Mouse (Mus musculus) MEL (cell line): ENCODE measurements around the gene Tomm40. TPM values are rescaled to one million over a fixed set of nuclear protein-coding genes. Genes with fewer than 3 reads are reported as not detected.

Source experiments
- DNase-seq: peaks from one replicate; pipeline ENCODE4 v3.0.0; 2011; ENCODE audit warnings: low read depth, low spot score
- H3K27ac ChIP-seq: 2 replicates; pipeline ENCODE4 v1.5.1; 2012; ENCODE audit warnings: low read depth, mild to moderate bottlenecking, control low read depth, low read length, moderate library complexity; ENCODE audit not compliant: control insufficient read depth
- H3K27me3 ChIP-seq, 2 experiments: fragments of 150-350 bp in 1 of 2; sonication (generic) in 1 of 2; 2 replicates each; pipeline ENCODE4 v1.6.1; 2012; ENCODE audit warnings: low read length in 2 of 2, mild to moderate bottlenecking in 2 of 2, improper control_type of control experiment in 1 of 2, moderate library complexity in 1 of 2; ENCODE audit not compliant: insufficient read depth in 2 of 2, control insufficient read depth in 1 of 2
- H3K36me3 ChIP-seq, 2 experiments: 2 replicates each; pipeline ENCODE4 v1.6.1; 2012 to 2014; ENCODE audit warnings: low read length in 2 of 2, improper control_type of control experiment in 1 of 2, inconsistent platforms in 1 of 2, mild to moderate bottlenecking in 1 of 2; ENCODE audit not compliant: insufficient read depth in 2 of 2, control insufficient read depth in 1 of 2
- H3K4me1 ChIP-seq, 2 experiments: fragments of 150-350 bp in 1 of 2; sonication (generic) in 1 of 2; 2 replicates each; pipeline ENCODE4 v1.6.1; 2012; ENCODE audit warnings: low read length in 2 of 2, improper control_type of control experiment in 1 of 2, mild to moderate bottlenecking in 1 of 2; ENCODE audit not compliant: insufficient read depth in 2 of 2, control insufficient read depth in 1 of 2
- H3K4me3 ChIP-seq, 2 experiments: fragments of 150-350 bp in 1 of 2; sonication (generic) in 1 of 2; 2 replicates each; pipeline ENCODE4 v1.5.1; 2012; ENCODE audit warnings: low read depth in 2 of 2, low read length in 2 of 2, mild to moderate bottlenecking in 2 of 2, moderate library complexity in 2 of 2, control low read depth in 1 of 2, improper control_type of control experiment in 1 of 2; ENCODE audit not compliant: control insufficient read depth in 1 of 2, insufficient read depth in 1 of 2
- H3K79me2 ChIP-seq: 2 replicates; pipeline ENCODE4 v1.6.1; 2012; ENCODE audit warnings: mild to moderate bottlenecking, low read length, moderate library complexity; ENCODE audit not compliant: control insufficient read depth, poor library complexity, insufficient read depth
- H3K9ac ChIP-seq: 2 replicates; pipeline ENCODE4 v1.6.1; 2012; ENCODE audit warnings: low read depth, mild to moderate bottlenecking, control low read depth, low read length, moderate library complexity; ENCODE audit not compliant: control insufficient read depth, poor library complexity, severe bottlenecking
- H3K9me3 ChIP-seq: fragments of 150-350 bp; sonication (generic); replicated peaks from 2 replicates; pipeline ENCODE4 v1.6.1; 2012; ENCODE audit warnings: mild to moderate bottlenecking, low read length, improper control_type of control experiment, moderate library complexity; ENCODE audit not compliant: insufficient read depth
- CTCF ChIP-seq, 3 experiments: IDR thresholded peaks in 2 of 3; conservative IDR thresholded peaks in 1 of 3; 2 replicates each; pipeline ENCODE4 v1.5.1; 2011 to 2012; ENCODE audit warnings: low read length in 3 of 3, low read depth in 2 of 3, mild to moderate bottlenecking in 2 of 3, improper control_type of control experiment in 1 of 3, inconsistent platforms in 1 of 3, mixed read lengths in 1 of 3, moderate library complexity in 1 of 3; ENCODE audit not compliant: control insufficient read depth in 1 of 3, insufficient read depth in 1 of 3, poor library complexity in 1 of 3, severe bottlenecking in 1 of 3
- EP300 ChIP-seq, 2 experiments: IDR thresholded peaks; 2 replicates each; pipeline ENCODE4 v1.6.1; 2011; ENCODE audit warnings: improper control_type of control experiment in 2 of 2, low read length in 2 of 2, low read depth in 1 of 2, mild to moderate bottlenecking in 1 of 2
- GATA1 ChIP-seq: IDR thresholded peaks from 2 replicates; pipeline ENCODE4 v1.6.1; 2011; ENCODE audit warnings: low read depth, low read length, improper control_type of control experiment
- MAFK ChIP-seq: IDR thresholded peaks from 2 replicates; pipeline ENCODE4 v1.6.1; 2011; ENCODE audit warnings: low read depth, mild to moderate bottlenecking, low read length, improper control_type of control experiment, borderline replicate concordance
- MAX ChIP-seq: IDR thresholded peaks from 2 replicates; pipeline ENCODE4 v1.6.1; 2011; ENCODE audit warnings: low read length, improper control_type of control experiment
- MAZ ChIP-seq: IDR thresholded peaks from 2 replicates; pipeline ENCODE4 v1.6.1; 2012; ENCODE audit warnings: low read depth, mild to moderate bottlenecking, inconsistent platforms, low read length, improper control_type of control experiment
- MEF2A ChIP-seq: IDR thresholded peaks from 2 replicates; pipeline ENCODE4 v1.6.1; 2014; ENCODE audit warnings: low read depth, mild to moderate bottlenecking, inconsistent platforms, low read length, improper control_type of control experiment; ENCODE audit not compliant: poor library complexity, insufficient replicate concordance, severe bottlenecking; ENCODE audit errors: extremely low read depth
- MYB ChIP-seq: IDR thresholded peaks from 2 replicates; pipeline ENCODE4 v1.6.1; 2011; ENCODE audit warnings: mild to moderate bottlenecking, low read depth, low read length, improper control_type of control experiment
- NELFE ChIP-seq: IDR thresholded peaks from 2 replicates; pipeline ENCODE4 v1.6.1; 2011; ENCODE audit warnings: low read depth, low read length, improper control_type of control experiment
- POLR2AphosphoS2 ChIP-seq: IDR thresholded peaks from 2 replicates; pipeline ENCODE4 v1.6.1; 2011; ENCODE audit warnings: low read length, improper control_type of control experiment
- RAD21 ChIP-seq: IDR thresholded peaks from 2 replicates; pipeline ENCODE4 v1.6.1; 2011; ENCODE audit warnings: mild to moderate bottlenecking, low read depth, low read length, improper control_type of control experiment
- RCOR1 ChIP-seq: IDR thresholded peaks from 2 replicates; pipeline ENCODE4 v1.6.1; 2012; ENCODE audit warnings: low read depth, mild to moderate bottlenecking, inconsistent platforms, low read length, improper control_type of control experiment
- SIN3A ChIP-seq: IDR thresholded peaks from 2 replicates; pipeline ENCODE4 v1.6.1; 2012; ENCODE audit warnings: low read length, improper control_type of control experiment, inconsistent platforms
- SMC3 ChIP-seq: IDR thresholded peaks from 2 replicates; pipeline ENCODE4 v1.6.1; 2011; ENCODE audit warnings: low read depth, low read length, improper control_type of control experiment
- TBP ChIP-seq: IDR thresholded peaks from 2 replicates; pipeline ENCODE4 v1.8.0; 2011; ENCODE audit warnings: low read depth, low read length, improper control_type of control experiment
- UBTF ChIP-seq: IDR thresholded peaks from 2 replicates; pipeline ENCODE4 v1.6.1; 2012; ENCODE audit warnings: low read depth, mild to moderate bottlenecking, inconsistent platforms, low read length, improper control_type of control experiment, moderate library complexity, borderline replicate concordance; ENCODE audit not compliant: insufficient read depth
- USF1 ChIP-seq: IDR thresholded peaks from 2 replicates; pipeline ENCODE4 v1.6.1; 2014; ENCODE audit warnings: low read depth, mild to moderate bottlenecking, inconsistent platforms, low read length, improper control_type of control experiment, moderate library complexity
- ZC3H11A ChIP-seq: IDR thresholded peaks from 2 replicates; pipeline ENCODE4 v1.6.1; 2012; ENCODE audit warnings: low read depth, mild to moderate bottlenecking, inconsistent platforms, low read length, improper control_type of control experiment
- ZKSCAN1 ChIP-seq: IDR thresholded peaks from 2 replicates; pipeline ENCODE4 v1.6.1; 2012; ENCODE audit warnings: low read depth, mild to moderate bottlenecking, inconsistent platforms, low read length, improper control_type of control experiment, moderate library complexity
- polyA plus RNA-seq, 2 experiments: library from polyadenylated mRNA; stranded (reverse) in 1 of 2; unstranded in 1 of 2; fragments of >175 nt in 1 of 2; fragments of >200 nt in 1 of 2; gene quantifications; 2 replicates each; pipeline versions ENCODE4 v1.2.1 to v1.2.4; 2012; ENCODE audit warnings: low replicate concordance in 2 of 2, low read depth in 1 of 2; ENCODE audit not compliant: insufficient read length in 2 of 2, insufficient read depth in 1 of 2, missing spikeins in 1 of 2
- total RNA-seq: library from RNA; depleted of rRNA; stranded (reverse); fragments of 300-350 nt; gene quantifications from 2 replicates; pipeline ENCODE4 v1.2.3, GENCODE M21; 2012

The Tomm40 gene
- total and polyA plus RNA-seq, 3 experiments = 294 to 403 TPM; not detected in 1

DNA sequence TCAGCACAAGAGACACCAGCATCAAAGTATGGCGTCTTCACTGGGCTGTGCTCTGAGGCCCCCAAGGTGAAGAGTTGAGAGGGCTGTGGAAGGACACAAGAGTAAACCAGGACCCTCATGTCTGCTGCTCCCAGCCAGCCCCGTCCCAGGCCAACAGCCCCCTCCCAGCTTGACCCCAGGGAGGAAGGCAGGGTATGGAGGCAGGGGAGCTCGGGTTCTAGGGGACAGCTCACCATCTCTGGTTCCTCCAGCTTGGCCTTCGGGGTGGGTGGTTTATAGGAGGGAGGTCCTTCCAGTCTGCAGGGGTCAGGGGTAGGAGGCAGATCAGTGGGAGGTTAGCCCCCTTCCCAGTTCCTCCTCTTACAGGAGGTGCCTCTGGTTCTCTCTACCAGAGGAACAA, 4.0 kb upstream of the Tomm40 start:
- no peak overlapping the region for H3K4me3 ChIP-seq
- no peak overlapping the region for H3K27ac ChIP-seq
- no peak for TF ChIP-seq MEF2A
- no peak for TF ChIP-seq GATA1
- TF ChIP-seq NELFE = no peak
- no peak for TF ChIP-seq CTCF (IDR thresholded peaks at IDR 0.05 in 2 of 3, conservative IDR thresholded peaks at IDR 0.05 in 1 of 3; ENCODE audit: control insufficient read depth in 1 of 3, insufficient read depth in 1 of 3, low read depth in 2 of 3, low read length in 3 of 3, poor library complexity in 1 of 3, severe bottlenecking in 1 of 3)
- TF ChIP-seq USF1 = no peak
- no peak for TF ChIP-seq TBP
- TF ChIP-seq ZC3H11A = no peak
- no peak for TF ChIP-seq SIN3A
- no peak for TF ChIP-seq RAD21
- TF ChIP-seq EP300 (IDR thresholded peaks at IDR 0.05; ENCODE audit: low read depth in 1 of 2, low read length in 2 of 2) = no peak
- TF ChIP-seq MAZ = no peak
- no peak for TF ChIP-seq MAX
- no peak for TF ChIP-seq RCOR1
- TF ChIP-seq SMC3 = no peak
- H3K36me3 ChIP-seq = peaks cover 0 to 10% of the 10 kb centered on the region in 2 experiments; a peak in 2 of 4 replicates
- H3K4me1 ChIP-seq = peaks cover 0 to 21% of the 10 kb centered on the region in 2 experiments; a peak in 2 of 4 replicates
- H3K27me3 ChIP-seq = no peaks in the 10 kb centered on the region
- no peak for DNase-seq
- no peaks in the 10 kb centered on the region for H3K9me3 ChIP-seq
- H3K9ac ChIP-seq = no peak overlapping the region
- peaks cover 10% of the 10 kb centered on the region for H3K79me2 ChIP-seq

GRCm38 (mm10) chr7:19718297-19718952, 3.2 kb upstream of the Tomm40 start:
- H3K79me2 ChIP-seq = peaks cover 17% of the 10 kb centered on the region
- H3K9ac ChIP-seq = no peak overlapping the region
- TF ChIP-seq ZKSCAN1 = no peak
- no peak for TF ChIP-seq MYB
- no peak for TF ChIP-seq POLR2AphosphoS2
- no peak for TF ChIP-seq MAFK
- TF ChIP-seq TBP = no peak
- TF ChIP-seq UBTF = no peak
- TF ChIP-seq, all 39 proteins: peak for 0
- Histone ChIP-seq H3K27ac (no peak overlapping the region), H3K4me1 (peaks cover 0 to 29% of the 10 kb centered on the region in 2 experiments; a peak in 2 of 4 replicates), H3K27me3 (no peaks in the 10 kb centered on the region), H3K9me3 (no peaks in the 10 kb centered on the region), H3K4me3 (no peak overlapping the region), H3K36me3 (peaks cover 0 to 18% of the 10 kb centered on the region in 2 experiments; a peak in 3 of 4 replicates)
- no peak for DNase-seq
